Mouse (Mus musculus): ENCODE measurements around the gene Rnf227. TPM values are rescaled to one million over a fixed set of nuclear protein-coding genes. Genes with fewer than 3 reads are reported as not detected.
A peak's percentile ranks its signal among the peaks of the same experiment; 100 is the strongest.

The Rnf227 gene
- polyA plus RNA-seq, 1 experiment: 0.25 TPM

DNA sequence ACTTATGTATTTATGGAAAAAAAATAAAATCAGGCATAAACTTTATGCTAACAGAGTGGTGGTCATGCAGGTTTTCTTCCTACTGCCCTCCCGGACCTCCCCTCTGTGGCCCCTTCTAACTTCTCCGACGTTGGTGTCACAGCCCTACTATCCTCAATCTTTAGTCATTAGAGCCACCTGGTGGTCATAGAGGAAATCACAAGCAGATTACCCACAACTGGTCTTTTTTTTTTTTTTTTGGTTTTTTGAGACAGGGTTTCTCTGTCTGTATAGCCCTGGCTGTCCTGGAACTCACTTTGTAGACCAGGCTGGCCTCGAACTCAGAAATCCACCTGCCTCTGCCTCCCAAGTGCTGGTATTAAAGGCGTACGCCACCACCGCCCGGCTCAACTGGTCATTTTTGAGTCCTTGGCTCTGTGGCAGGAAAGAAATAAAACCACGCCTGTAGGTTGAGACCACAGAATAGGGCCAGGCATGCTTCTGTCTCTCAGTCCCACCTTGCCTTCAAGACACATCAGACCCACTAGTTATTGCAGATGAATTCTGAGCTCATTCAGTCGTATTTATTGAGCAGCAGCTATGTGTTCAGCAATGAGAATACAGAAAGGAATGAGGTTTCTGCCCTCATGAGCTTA, 50.3 kb downstream of the Rnf227 start:
- TF ChIP-seq CTCF (IDR thresholded peaks at IDR 0.05; ENCODE audit: extremely low read depth, insufficient read length, insufficient replicate concordance, low read depth, low read length): peak; percentile 53; the same call in 1 of the 2 replicates
- TF ChIP-seq POLR2A (IDR thresholded peaks at IDR 0.05; ENCODE audit: low read depth, low read length): no peak
- Histone ChIP-seq H3K27me3 (ENCODE audit: control insufficient read depth, insufficient read depth, low read length) (no peaks in the 10 kb centered on the region), H3K27ac (ENCODE audit: insufficient read depth, low read depth, low read length) (no peak overlapping the region), H3K36me3 (ENCODE audit: control insufficient read depth, insufficient read depth, low read length) (no peaks in the 10 kb centered on the region), H3K4me1 (ENCODE audit: control insufficient read depth, insufficient read depth, insufficient read length, low read length) (peaks cover 3% of the 10 kb centered on the region; the same call in 1 of the 2 replicates), H3K4me3 (ENCODE audit: low read depth, low read length) (no peak overlapping the region)
- 54% methylated on average over 10 of the region's 10 CpGs for WGBS

Other genes with a start within 250 kb of the Rnf227 start
- 5.4 and 13.9 TPM in 2 replicates for gene Per1, start 245.2 kb upstream of the Rnf227 start, polyA plus RNA-seq (2012; rRNA removed)
- 1.1 and 1.7 TPM in 2 replicates for gene Hes7, start 220.1 kb upstream of the Rnf227 start, polyA plus RNA-seq (2012; rRNA removed)
- gene 9130213A22Rik, start 217.9 kb upstream of the Rnf227 start, polyA plus RNA-seq (2012; rRNA removed): 0.29 and 0.38 TPM in 2 replicates
- 0.13 and 1.2 TPM in 2 replicates for gene Aloxe3, start 214.6 kb upstream of the Rnf227 start, polyA plus RNA-seq (2012; rRNA removed)
- not detected in 2 replicates for gene Alox12b, start 183.5 kb upstream of the Rnf227 start, polyA plus RNA-seq (2012; rRNA removed)
- gene Alox8, start 142.6 kb upstream of the Rnf227 start, polyA plus RNA-seq (2012; rRNA removed): 0.15 TPM in 1 of 2 replicates, not detected in the other
- not detected in 2 replicates for gene Gucy2e, start 103.4 kb upstream of the Rnf227 start, polyA plus RNA-seq (2012; rRNA removed)
- 2.6 and 5.3 TPM in 2 replicates for gene Cntrob, start 16.7 kb upstream of the Rnf227 start, polyA plus RNA-seq (2012; rRNA removed)
- gene Trappc1, start 16.5 kb upstream of the Rnf227 start, polyA plus RNA-seq (2012; rRNA removed): 22.9 and 31.7 TPM in 2 replicates
- 0.43 and 0.65 TPM in 2 replicates for gene Kcnab3, start 14.2 kb upstream of the Rnf227 start, polyA plus RNA-seq (2012; rRNA removed)
- 86.3 and 240 TPM in 2 replicates for gene Chd3, start 28.9 kb downstream of the Rnf227 start, polyA plus RNA-seq (2012; rRNA removed)
- 129 and 163 TPM in 2 replicates for gene Naa38, start 55.0 kb downstream of the Rnf227 start, polyA plus RNA-seq (2012; rRNA removed)
- gene Cyb5d1, start 55.2 kb downstream of the Rnf227 start, polyA plus RNA-seq (2012; rRNA removed): 4.3 and 5.3 TPM in 2 replicates
- gene Tmem88, start 57.8 kb downstream of the Rnf227 start, polyA plus RNA-seq (2012; rRNA removed): 11.2 and 16.5 TPM in 2 replicates
- 13.5 and 35.4 TPM in 2 replicates for gene Kdm6b, start 73.2 kb downstream of the Rnf227 start, polyA plus RNA-seq (2012; rRNA removed)
- 0.22 and 0.23 TPM in 2 replicates for gene Dnah2, start 208.6 kb downstream of the Rnf227 start, polyA plus RNA-seq (2012; rRNA removed)
- 0.79 and 1.5 TPM in 2 replicates for gene Efnb3, start 219.7 kb downstream of the Rnf227 start, polyA plus RNA-seq (2012; rRNA removed)
- 11.4 and 20.2 TPM in 2 replicates for gene Wrap53, start 239.8 kb downstream of the Rnf227 start, polyA plus RNA-seq (2012; rRNA removed)
- gene Trp53, start 239.9 kb downstream of the Rnf227 start, polyA plus RNA-seq (2012; rRNA removed): 28.2 and 57.1 TPM in 2 replicates

Measured in small intestine, adult 2 months (tissue).